ENCODE assay signal across 29 mouse cellular contexts in the genomic region with DNA sequence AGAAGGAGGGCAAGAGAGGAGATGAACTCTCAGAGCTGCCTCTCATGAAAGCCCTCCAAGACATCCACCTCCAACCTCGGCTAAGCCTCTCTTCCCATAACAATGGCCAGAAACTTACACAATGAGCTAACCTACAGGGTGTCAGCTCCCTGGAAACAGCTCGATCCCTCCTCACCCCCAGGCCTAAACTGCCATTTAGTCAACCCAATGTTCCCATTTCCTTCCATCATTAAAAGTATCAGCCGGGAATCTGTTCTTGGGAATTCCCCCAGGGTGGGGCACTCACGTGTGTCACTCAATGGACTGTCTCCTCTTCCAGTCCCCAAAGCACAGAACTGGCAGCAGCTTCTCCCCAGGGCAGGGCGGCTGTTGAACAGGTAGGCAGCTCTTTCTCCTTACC.
"Had no signal": no experiment of that assay in that cellular context is flagged by ENCODE, and none has a peak within 500 bp of the region (broad histone marks: within the 10 kb centered on the region; RNA-seq: fewer than 3 reads in every experiment).

No protein-coding gene starts in this region.

- H3K9ac ChIP-seq: heart, embryonic 13.5 days; heart, embryonic 15.5 days; hindbrain, embryonic 14.5 days; intestine, embryonic 15.5 days; kidney, embryonic 15.5 days; limb, embryonic 12.5 days; liver, embryonic 13.5 days; liver, embryonic 15.5 days had no signal

- H3K36me3 ChIP-seq: heart, embryonic 13.5 days; heart, embryonic 15.5 days; intestine, embryonic 15.5 days; kidney, embryonic 15.5 days; limb, embryonic 10.5 days; limb, embryonic 12.5 days; liver, embryonic 13.5 days; liver, embryonic 15.5 days had no signal

- DNase-seq: gastrocnemius, postnatal 14 days; gastrocnemius, postnatal 36 days; heart, adult 11 months; heart, adult 2 months; heart, postnatal 14 days; heart, postnatal 36 days; kidney, adult 11 months; kidney, adult 2 months; kidney, adult 9 months; kidney, postnatal 14 days; kidney, postnatal 36 days; layer of hippocampus, adult 9-11 months; layer of hippocampus, postnatal 36 days; liver; liver, embryonic 13.5 days had no signal

- H3K4me2 ChIP-seq: heart, embryonic 11.5 days; heart, embryonic 13.5 days; heart, embryonic 15.5 days; hindbrain, embryonic 14.5 days; intestine, embryonic 15.5 days; kidney, embryonic 15.5 days; limb, embryonic 12.5 days; liver, embryonic 11.5 days; liver, embryonic 13.5 days; liver, embryonic 15.5 days had no signal

- H3K9me3 ChIP-seq: heart, embryonic 13.5 days; heart, embryonic 15.5 days; intestine, embryonic 15.5 days; kidney, embryonic 15.5 days; limb, embryonic 10.5 days; limb, embryonic 12.5 days; liver, embryonic 13.5 days; liver, embryonic 15.5 days had no signal

- H3K4me1 ChIP-seq: heart, embryonic 13.5 days; heart, embryonic 15.5 days; intestine, embryonic 15.5 days; kidney, embryonic 15.5 days; liver, embryonic 13.5 days; liver, embryonic 15.5 days had no signal

- H3K27ac ChIP-seq: heart, adult 2 months; heart, embryonic 13.5 days; heart, embryonic 15.5 days; hindbrain, embryonic 14.5 days; intestine, embryonic 15.5 days; kidney, embryonic 15.5 days; kidney, postnatal 0 days; left cerebral cortex, adult 2 months; limb, embryonic 10.5 days; limb, embryonic 12.5 days; liver, embryonic 13.5 days; liver, embryonic 15.5 days had no signal

- H3K27me3 ChIP-seq: heart, embryonic 15.5 days; intestine, embryonic 15.5 days; kidney, embryonic 15.5 days; liver, embryonic 13.5 days; liver, embryonic 15.5 days had no signal

- ATAC-seq: hindbrain, embryonic 16.5 days; inflammation-experienced regulatory T-cells, adult 6 months; intestine, embryonic 15.5 days had no signal

- H3K4me3 ChIP-seq: heart, adult 2 months; heart, embryonic 13.5 days; heart, embryonic 15.5 days; intestine, embryonic 15.5 days; kidney, embryonic 15.5 days; left cerebral cortex, adult 2 months; limb, embryonic 10.5 days; limb, embryonic 12.5 days; liver, embryonic 13.5 days; liver, embryonic 15.5 days had no signal
